Mouse (Mus musculus) layer of hippocampus, adult 9-11 months (tissue): ENCODE measurements around the gene Gm10645.

ENCODE experiments used
- DNase-seq: peaks from one replicate; pipeline ENCODE4 v3.0.0; 2022

Gm10645 gene

GRCm38 (mm10) chr8:83165931-83166867 lies at the start of gene Gm10645:
Gene Gm10645, minus strand, starts transcription at chr8:83166170.
- peak; percentile 37 for DNase-seq

DNA sequence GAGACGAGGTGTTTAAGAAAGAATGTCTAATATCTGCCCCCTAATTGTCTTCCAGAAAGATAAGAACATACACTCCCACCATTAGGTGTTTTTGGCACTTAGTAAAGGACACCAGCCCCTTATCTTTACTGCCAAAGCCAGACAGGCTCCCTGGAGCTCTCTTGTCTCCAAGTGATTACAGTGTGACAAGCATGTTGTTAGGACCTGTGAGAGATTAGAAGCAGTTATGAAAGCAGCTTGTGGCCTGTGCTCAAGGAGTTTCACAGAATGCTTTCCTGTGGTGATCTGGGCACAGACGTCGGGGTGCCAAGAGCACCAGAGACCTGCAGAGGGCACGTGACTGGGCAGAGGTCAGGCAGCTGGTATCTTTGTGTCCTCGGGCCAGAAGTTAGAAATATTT lies 49.1 kb upstream of the Gm10645 start:
- DNase-seq: no peak

DNA sequence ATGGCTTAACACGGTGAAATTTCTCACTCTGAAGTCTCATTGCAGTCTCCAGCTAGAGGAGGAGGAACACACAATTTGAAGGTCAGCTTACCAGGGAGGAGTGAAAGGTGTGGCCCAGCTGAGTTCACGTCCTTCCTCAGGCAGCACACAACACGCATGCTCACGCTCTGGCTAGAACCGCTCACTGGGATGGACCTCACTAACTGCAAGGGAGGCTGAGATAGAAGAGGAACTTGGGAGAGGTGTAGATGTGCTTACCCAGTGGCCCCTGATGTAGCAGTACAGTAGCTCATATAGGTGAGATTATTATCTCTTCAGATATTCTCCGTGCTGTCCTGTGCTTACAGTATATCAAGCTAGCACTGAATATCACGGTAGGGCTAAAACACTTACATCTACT lies 44.7 kb upstream of the Gm10645 start:
- DNase-seq: no peak

DNA sequence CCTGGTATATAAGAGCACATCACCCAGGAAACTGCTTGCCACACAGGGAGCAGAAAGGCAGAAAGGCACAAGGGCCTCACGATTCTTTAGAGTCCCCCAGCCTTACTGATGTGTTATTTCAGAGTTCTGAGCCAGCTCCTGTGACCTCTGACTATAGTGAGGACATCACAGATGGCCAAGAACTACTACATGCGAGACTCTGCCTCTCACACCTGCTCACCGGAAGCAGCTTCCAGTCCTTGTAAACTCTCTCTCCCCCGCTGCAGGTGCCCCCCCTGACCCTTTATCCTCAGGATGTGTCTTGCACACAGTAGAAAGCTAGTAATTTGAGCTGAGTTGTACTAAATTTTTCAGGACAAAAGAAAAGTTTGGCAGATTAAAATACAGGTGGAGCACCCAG lies 43.6 kb upstream of the Gm10645 start:
- no peak for DNase-seq

DNA sequence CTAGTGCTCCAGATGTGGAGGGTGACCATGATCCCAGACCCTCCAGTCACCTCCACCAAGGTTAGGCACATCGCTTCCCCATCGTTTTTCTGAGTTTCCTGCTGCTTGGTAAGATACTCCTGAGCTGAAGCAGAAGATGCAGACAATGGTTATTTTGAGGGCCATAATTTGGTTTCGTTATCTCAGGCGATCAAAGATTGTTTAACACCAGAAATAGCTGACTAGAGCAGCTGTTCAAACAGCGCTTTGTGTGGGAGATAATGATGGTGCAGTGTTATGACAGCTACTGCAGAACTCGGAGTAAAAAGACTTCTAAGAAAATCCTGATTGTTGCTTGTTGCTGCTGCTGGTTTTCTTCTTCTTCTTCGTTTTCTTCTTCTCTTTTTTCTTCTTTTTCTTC lies 39.9 kb upstream of the Gm10645 start:
- peak; percentile 60 for DNase-seq

- no peak for DNase-seq
Measured at GRCm38 (mm10) chr8:83202946-83203345, 37.0 kb upstream of the Gm10645 start.

DNA sequence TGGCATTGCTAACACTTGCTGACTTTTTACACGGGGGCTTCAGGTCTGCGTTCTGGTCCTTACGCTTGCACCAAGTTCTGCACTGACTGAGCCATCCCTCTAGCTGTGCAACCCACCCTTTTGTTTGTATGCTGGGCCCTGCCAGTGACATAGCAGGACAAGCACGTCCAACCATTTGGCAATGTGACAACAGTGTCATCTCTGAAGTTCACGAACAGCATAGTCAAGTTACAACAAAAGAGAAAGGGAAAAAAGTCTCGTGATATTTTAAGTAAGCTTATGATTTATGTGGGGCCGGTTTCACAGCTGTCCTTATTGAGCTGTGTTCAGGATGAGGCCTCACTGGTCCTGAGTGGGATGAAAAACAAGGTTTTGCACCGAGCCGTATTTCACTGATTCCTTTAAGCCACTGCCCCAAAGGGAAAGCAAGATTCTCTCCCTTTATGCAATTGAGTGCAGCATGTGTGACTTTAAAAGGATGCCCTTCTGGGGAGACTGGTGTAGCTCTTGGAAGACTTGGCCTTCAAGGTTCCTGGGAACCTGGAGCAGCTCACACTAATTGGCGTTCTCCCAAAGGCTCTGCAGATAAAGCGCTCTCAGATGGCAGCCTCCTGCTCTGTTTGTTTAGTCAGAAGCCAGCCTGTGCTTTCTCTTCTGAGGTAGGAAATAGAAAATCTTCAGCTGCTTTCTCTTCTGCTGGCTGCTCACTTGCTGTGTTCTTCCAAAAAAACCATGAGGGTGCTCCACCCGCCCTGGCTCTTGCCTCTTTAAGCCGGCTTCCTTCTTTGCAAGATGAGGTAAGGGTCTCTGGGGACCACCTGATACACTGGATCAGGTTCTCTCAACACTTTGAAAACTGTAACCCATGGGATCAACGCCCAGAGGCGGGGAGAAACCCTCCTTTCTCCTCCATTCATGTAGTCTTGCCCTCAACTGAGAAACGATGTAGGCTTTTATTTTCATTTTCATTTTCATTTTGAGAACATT lies 34.5 kb upstream of the Gm10645 start:
- peak; percentile 61 for DNase-seq

GRCm38 (mm10) chr8:83199715-83200114 lies 33.7 kb upstream of the Gm10645 start:
- no peak for DNase-seq

DNA sequence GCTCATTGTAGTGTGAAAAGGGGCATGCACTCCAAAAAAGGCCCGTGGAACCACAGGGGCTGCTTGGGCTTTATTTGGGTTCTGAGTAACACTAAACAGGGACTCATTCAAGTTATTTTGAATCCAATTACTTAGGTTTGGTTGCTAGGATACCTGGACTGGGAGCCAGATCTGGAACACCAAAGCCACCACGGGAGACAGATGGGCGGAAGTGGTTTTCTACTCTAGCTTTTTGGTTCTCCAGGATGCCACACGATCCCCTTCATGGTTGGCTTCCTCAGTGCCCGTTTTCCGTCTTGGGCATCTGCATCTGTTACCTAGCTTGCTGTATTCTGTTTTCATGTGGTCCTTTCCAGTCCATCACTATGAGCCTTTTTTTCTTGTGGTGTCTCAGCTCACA lies 30.1 kb upstream of the Gm10645 start:
- peak; percentile 76 for DNase-seq

DNA sequence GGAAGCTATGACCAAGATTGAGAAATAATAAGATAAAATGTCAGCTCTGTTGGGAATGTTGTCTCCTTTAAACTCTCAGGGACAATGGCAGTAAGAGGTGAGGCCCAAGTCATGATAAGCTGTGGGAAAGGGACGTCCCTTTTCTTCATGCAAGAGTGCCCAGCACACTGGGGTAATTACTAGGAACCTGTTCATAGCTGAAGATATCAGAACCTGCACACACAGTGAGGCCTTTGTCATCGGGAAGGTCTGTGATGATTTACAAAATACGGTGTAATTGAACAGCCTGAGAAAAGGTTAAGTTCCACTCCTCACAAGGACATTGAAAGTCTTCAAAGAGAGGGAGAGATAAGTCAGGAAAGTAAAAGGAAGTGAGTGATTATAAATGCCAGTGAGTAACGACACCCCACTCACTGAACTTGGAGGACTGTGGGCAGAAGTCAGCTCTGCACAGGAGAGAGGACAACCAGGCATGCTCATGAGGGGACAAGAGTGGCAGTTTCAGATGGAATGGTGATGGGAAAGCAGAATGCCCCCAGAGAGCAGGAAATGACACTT lies 23.6 kb upstream of the Gm10645 start:
- no peak for DNase-seq

DNA sequence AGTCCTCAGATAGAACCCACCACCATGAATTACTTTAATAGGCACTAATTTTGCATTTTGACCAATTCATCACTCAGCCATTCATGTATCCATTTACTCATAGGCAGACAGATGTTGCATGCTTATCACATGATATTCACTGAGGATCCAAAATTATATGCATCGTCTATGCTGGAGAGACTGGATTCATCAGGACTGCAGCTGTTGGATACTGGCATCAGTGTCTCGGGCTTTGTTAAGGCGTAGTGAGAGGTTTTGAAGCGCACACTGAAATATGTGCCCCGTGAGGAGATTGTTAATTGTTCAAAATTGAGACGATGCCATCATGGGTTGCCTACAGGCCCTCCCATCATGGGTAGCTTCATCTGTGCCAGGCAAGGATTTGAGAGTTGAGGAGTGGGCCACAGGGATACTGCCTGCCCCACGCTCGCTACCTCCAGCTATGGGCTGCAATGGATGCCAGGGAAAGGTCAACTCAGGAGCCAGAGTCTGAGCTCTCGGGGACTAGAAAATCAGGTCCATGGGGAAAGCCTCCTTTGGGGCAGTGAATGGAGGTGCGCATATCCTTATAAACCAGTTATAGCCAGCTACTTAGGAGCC lies 21.5 kb upstream of the Gm10645 start:
- no peak for DNase-seq

GRCm38 (mm10) chr8:83186376-83186775 lies 20.4 kb upstream of the Gm10645 start:
- DNase-seq: no peak

GRCm38 (mm10) chr8:83182784-83183183 lies 16.8 kb upstream of the Gm10645 start:
- no peak for DNase-seq

GRCm38 (mm10) chr8:83181851-83182482 lies 16.0 kb upstream of the Gm10645 start:
- DNase-seq: no peak

DNA sequence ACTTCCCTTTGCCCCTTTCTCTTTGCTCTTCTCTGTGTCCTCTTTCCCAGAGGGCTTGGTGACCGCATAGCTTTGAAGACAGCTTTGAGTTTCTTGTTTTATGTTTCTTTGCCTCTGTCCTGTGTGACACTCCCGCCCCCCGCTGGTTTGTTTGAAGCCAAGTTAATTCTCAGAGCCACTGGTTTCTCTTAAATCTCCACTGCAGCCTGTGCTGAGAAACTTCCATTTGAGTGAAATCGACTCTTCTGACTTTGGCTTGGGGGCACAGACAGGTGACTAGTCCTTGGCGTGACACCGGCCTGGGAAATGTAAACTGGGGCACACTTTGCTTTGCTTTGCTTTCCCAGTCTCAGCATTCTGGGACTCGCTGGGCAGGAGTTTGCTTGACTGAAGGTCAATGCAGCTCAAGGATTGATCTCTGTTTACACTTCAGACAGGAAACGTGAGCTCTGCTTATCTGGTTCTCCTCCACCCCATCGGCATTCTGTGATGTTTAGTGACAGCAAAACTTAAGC lies 12.3 kb upstream of the Gm10645 start:
- no peak for DNase-seq

GRCm38 (mm10) chr8:83177317-83178195 lies 11.6 kb upstream of the Gm10645 start:
- DNase-seq: no peak

DNA sequence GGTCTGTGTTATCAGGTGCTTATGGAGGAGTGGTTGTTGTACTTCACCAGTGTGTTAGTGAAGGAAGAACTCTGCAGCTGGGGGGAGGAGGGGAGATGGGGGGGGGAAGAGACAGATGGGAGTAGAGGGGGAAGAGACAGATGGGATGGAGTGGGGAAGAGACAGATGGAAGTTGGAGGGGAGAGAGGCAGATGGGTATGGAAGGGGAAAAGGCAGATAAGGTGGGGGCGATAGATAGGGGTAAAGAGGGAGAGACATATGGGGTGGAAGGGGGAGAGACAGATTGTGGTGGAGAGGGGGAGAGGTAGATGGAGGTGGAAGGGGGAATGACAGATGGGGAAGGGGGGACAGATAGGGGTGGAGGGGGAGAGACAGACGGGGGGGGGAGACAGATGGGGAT lies 10.8 kb upstream of the Gm10645 start:
- no peak for DNase-seq

DNA sequence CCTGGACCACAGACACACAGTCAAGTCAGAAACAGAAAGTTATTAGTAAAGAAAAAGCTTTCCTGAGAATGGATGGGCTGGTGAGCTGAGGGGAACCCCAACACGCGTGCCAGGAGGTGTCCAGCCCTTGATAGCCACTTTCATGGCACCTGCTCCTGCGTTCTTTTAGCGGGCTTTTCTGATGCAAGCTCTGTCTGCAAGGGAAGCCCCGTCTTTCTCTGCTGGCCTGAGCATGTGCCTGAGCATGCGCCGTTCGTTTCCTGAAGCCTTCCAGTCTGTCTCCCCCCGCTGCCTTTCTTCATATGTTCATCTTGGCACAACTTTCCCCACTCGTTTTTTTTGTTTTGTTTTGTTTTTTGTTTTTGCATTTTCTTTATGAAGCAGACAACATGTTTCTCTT lies 9.7 kb upstream of the Gm10645 start:
- peak; percentile 50 for DNase-seq

- no peak for DNase-seq
Measured at GRCm38 (mm10) chr8:83170894-83171293, 4.9 kb upstream of the Gm10645 start.

DNA sequence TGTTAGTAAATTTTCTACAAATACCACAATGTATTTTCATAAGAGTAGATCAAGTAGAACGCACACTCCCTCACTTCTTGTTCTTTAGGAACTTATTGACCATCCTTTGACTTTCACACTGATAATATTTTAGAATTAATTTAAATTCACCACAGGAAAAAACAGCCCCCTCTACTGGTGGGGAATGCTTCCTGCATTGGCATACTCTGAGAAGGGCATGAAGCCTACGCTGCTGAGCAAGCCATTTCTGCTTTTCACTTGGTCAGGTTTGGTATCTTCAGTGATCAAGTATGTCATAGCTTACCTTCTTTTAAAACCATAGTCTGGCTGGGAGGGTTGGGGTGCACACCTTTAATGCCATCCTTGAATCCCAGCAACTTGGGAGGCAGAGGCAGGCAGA lies 3.7 kb upstream of the Gm10645 start:
- no peak for DNase-seq

DNA sequence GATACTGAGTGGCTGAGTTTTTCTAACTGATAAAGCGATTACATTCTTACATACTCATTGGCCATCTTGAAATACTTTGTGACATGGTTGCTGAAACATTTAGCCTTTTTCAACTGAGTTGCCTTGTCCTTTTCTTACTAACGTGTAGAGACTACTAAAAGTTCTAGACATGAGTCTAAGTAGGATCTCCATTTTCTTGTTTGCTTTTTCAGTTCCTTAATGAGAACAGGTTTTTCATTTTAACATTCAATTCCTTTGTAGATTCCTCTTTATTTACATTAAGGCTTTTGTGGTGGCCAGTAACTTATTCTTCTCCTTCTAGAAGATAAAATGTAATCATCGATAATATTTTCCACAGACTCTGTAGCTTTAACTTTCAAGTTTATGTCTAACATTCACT lies 3.2 kb upstream of the Gm10645 start:
- DNase-seq: no peak
